Mouse (Mus musculus): ENCODE measurements around the gene Nrm.

DNA sequence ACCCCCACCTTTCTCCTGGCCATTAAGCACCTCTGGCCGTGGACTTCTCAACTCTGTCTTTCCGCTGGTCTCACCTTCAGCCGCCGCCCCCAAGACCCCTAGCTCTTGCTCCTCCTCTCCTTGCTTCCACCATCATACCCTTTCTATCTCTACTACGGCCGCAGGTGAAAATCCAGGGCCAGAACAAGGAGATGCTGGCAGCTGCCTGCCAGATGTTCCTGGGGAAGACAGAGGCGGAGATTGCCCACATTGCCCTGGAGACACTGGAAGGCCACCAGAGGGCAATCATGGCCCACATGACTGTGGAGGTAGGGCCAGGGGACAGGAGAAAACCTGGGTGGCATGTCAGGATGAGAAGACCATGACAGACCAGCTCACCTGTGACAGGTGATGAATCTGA lies 36.7 kb upstream of the Nrm start:
- TF ChIP-seq CTCF (IDR thresholded peaks at IDR 0.05; ENCODE audit: low read depth) (peak; percentile 86), EP300 (IDR thresholded peaks at IDR 0.05; ENCODE audit: low read depth) (no peak)

All from liver, embryonic 14.5 days (tissue).